Mouse (Mus musculus) forebrain, embryonic 15.5 days (tissue): ENCODE data around the gene Capn13. TPM values are rescaled to one million over a fixed set of nuclear protein-coding genes. Genes with fewer than 3 reads are reported as not detected.

ENCODE experiments used
- ATAC-seq: fragments of 200-750 bp; cut with Nextera tagmentation; replicated peaks from 2 replicates; pipeline ENCODE4 v1.8.0; 2017; ENCODE audit warnings: mild to moderate bottlenecking, moderate TSS enrichment, moderate library complexity
- H3K27ac ChIP-seq: fragments of 300-500 bp; sonication (generic); replicated peaks from 2 replicates; pipeline ENCODE4 v1.5.1; 2015; ENCODE audit warnings: mild to moderate bottlenecking, inconsistent platforms
- H3K27me3 ChIP-seq: fragments of 300-500 bp; sonication (generic); 2 replicates; pipeline ENCODE4 v1.6.1; 2015; ENCODE audit warnings: inconsistent platforms
- H3K36me3 ChIP-seq: fragments of 300-500 bp; sonication (generic); 2 replicates; pipeline ENCODE4 v1.6.1; 2015; ENCODE audit warnings: mild to moderate bottlenecking, inconsistent platforms
- H3K4me1 ChIP-seq: fragments of 300-500 bp; sonication (generic); 2 replicates; pipeline ENCODE4 v1.6.1; 2015; ENCODE audit warnings: inconsistent platforms
- H3K4me2 ChIP-seq: fragments of 300-500 bp; sonication (generic); replicated peaks from 2 replicates; pipeline ENCODE4 v1.6.1; 2015; ENCODE audit warnings: mild to moderate bottlenecking, inconsistent platforms
- H3K4me3 ChIP-seq: fragments of 300-500 bp; sonication (generic); 2 replicates; pipeline ENCODE4 v1.5.1; 2015; ENCODE audit warnings: mild to moderate bottlenecking, inconsistent platforms
- H3K9ac ChIP-seq: fragments of 300-500 bp; sonication (generic); replicated peaks from 2 replicates; pipeline ENCODE4 v1.6.1; 2015; ENCODE audit warnings: mild to moderate bottlenecking, inconsistent platforms
- H3K9me3 ChIP-seq: fragments of 300-500 bp; sonication (generic); 2 replicates; pipeline ENCODE4 v1.6.1; 2016; ENCODE audit warnings: inconsistent platforms
- WGBS: fragments of 180-500 bp; shearing (Covaris S2); methylation state at CpG from one replicate; pipeline ENCODE4 v1.1.7; 2015; ENCODE audit warnings: mixed read lengths; 5-methylcytosine and 5-hydroxymethylcytosine counted together
- polyA plus RNA-seq: library from polyadenylated mRNA; unstranded; fragments of >200 nt; fragmentation: Nextera tagmentation; extraction: Ambion mirVana; gene quantifications from 2 replicates; pipeline ENCODE4 v1.2.1, GENCODE M21; 2015

Capn13 gene
- polyA plus RNA-seq, 1 experiment from 2014 or later, result not detected

DNA sequence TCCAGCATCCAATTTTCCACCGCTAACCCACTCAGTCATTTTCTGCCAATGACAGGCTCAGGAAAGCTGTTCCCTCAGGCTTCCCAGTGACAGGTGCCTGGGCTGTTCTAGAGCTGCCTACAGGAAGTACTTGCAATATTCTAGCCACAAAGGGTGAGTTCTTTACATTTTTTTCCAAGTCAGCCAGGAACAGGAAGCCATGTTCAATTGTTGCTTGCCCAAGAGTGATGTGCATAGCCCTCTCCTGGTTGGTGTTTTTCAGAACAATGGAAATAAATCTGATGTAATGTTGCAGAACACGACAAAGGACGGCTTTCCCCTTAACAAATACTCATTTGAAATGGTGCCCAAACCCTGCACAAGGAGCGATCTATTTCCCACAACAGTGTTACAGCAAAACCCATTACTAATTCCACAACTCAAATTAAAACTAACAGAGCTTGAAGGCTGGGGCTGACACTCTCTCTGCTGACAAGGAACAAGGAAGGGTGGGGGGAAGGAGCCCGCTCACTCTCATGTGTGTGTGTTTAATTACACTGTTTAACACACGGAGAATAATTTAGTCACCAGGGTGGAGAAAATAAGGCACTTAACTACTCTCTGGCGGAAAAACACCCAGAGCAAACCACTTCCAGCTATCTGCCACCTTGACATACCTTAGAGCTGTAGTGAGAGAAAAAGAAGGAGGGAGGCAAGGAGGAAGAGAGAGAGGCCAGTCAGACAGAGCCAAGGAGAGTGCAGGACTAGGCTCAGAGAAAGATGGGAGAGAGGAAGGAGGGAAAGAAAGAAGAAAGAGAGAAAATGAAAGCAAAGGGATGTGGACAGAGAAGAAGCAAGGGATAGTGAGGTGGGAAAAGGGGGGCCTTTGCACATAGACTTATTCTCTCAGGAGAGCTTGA is 10.2 kb downstream of the Capn13 start:
- H3K27ac ChIP-seq, result peak overlapping the region; percentile 2; the same call in 1 of the 2 replicates
- H3K36me3 ChIP-seq, result no peaks in the 10 kb centered on the region
- no peaks in the 10 kb centered on the region for H3K27me3 ChIP-seq
- H3K9me3 ChIP-seq, result no peaks in the 10 kb centered on the region
- 0 out of 2 replicates have a peak overlapping the region, but pooled peaks have one; percentile 1 for H3K4me2 ChIP-seq
- H3K4me3 ChIP-seq, result no peak overlapping the region
- peaks cover 20% of the 10 kb centered on the region for H3K4me1 ChIP-seq
- H3K9ac ChIP-seq, result no peak overlapping the region
- ATAC-seq, result peak; percentile 90
- 20% methylated on average over 7 of the region's 7 CpGs for WGBS

DNA sequence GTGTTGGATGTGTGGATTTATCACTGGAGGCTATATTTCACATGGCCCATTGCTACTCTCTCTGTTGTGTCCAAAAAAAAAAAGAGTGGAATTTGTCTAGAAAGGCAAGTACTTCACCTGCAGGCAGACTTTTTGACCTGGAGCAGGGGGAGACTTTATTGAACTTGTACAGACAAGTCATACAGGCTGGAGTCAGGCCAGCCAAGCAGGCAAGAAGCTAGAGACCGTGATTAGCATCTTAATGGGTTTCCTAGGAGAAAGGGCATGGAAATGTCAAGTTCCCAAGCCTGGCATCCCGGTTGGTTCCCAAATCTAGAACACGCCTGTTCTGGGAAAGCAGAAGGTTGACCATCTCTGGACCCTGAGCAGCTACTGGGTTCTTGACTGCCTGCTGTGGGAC is 11.3 kb downstream of the Capn13 start:
- WGBS, result 73% methylated on average over 3 of the region's 3 CpGs
- ATAC-seq, result no peak
- Histone ChIP-seq H3K4me3 (no peak overlapping the region), H3K36me3 (no peaks in the 10 kb centered on the region), H3K9ac (no peak overlapping the region), H3K27me3 (no peaks in the 10 kb centered on the region), H3K27ac (no peak overlapping the region), H3K9me3 (no peaks in the 10 kb centered on the region), H3K4me2 (no peak overlapping the region), H3K4me1 (peaks cover 20% of the 10 kb centered on the region)

DNA sequence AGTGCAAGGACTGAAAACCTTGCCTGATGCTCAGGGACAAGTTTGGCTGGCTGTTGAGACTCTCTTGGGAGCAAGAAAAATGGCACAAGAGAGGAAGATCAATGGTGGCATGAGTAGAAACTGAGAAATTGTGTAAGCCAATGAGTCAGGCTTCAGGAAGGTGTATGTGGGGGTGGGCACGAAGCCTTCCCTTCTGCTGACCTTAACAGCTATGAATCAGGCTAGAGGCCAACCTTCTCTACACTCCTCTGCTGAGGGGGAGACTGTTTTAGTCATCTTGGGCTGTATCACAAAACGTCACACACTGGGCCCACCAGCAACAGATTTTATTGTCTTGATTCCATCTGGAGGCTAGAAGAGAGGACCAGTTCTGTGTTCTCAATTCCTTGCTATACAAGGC is 14.1 kb downstream of the Capn13 start:
- Histone ChIP-seq H3K9ac (no peak overlapping the region), H3K9me3 (no peaks in the 10 kb centered on the region), H3K4me2 (no peak overlapping the region), H3K36me3 (no peaks in the 10 kb centered on the region), H3K27me3 (no peaks in the 10 kb centered on the region), H3K27ac (no peak overlapping the region), H3K4me1 (peaks cover 17% of the 10 kb centered on the region), H3K4me3 (no peak overlapping the region)
- ATAC-seq, result no peak
- 85% methylated on average over 2 of the region's 2 CpGs for WGBS

DNA sequence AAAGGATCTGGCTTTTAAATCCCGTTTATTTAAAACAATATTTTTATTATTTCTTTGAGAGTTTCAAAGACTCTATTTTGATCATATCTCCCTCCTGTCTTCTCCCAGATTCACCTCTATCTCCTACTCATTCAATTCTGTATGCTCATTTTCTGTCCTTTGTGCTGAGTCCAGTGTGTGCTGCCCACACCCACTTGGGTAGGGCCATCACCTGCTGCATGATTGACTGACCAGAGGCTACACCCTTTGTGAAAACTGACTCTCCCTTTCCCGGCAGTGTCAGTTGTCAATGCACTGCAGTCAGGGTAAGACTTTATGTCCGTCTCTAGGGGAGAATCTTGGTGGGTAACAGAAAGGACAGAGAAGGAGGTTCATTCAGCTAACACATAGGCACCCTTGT is 14.7 kb downstream of the Capn13 start:
- no peak overlapping the region for H3K27ac ChIP-seq
- H3K4me2 ChIP-seq, result no peak overlapping the region
- H3K4me3 ChIP-seq, result no peak overlapping the region
- H3K4me1 ChIP-seq, result peaks cover 10% of the 10 kb centered on the region
- H3K9me3 ChIP-seq, result no peaks in the 10 kb centered on the region
- H3K27me3 ChIP-seq, result no peaks in the 10 kb centered on the region
- no peak for ATAC-seq
- 78% methylated on average over 3 of the region's 3 CpGs for WGBS
- H3K9ac ChIP-seq, result no peak overlapping the region
- H3K36me3 ChIP-seq, result no peaks in the 10 kb centered on the region

DNA sequence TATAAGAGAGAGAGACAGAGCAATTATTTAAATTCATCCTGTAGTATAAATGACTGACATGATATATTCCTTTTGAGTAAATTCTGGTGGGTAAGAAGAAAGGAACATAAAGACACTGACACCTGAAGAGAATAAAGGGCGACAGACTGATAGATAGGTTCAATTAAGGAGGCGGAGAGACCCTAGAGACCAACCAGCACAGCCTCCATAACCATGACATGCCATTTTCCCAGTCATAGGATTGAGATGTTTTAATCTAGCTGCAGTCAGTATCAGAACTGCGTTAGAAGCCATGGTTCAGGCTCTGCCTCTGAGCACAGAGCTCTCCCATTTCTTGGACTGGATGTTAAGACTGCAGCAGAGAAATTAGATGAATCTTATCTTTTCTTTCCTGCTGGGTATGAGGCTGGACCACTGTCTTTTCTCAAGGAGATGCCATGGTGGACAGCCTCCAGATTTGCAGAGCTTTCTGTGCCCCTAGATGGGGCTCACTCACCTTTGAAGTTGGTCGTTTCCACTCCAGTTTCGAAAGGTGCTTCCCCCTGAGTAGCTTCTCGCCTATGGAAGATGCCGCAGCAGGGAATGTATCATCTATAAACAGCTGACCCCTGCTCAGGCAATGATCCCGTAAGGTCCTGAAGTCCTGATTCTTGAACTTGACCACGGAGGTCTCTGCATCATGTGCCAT is 18.2 kb downstream of the Capn13 start:
- peak; percentile 48; the same call in 1 of the 2 replicates for ATAC-seq
- Histone ChIP-seq H3K9ac (no peak overlapping the region), H3K4me2 (no peak overlapping the region), H3K36me3 (no peaks in the 10 kb centered on the region), H3K9me3 (no peaks in the 10 kb centered on the region), H3K4me3 (no peak overlapping the region), H3K27me3 (no peaks in the 10 kb centered on the region), H3K4me1 (no peaks in the 10 kb centered on the region), H3K27ac (no peak overlapping the region)
- WGBS, result 80% methylated on average over 9 of the region's 9 CpGs

DNA sequence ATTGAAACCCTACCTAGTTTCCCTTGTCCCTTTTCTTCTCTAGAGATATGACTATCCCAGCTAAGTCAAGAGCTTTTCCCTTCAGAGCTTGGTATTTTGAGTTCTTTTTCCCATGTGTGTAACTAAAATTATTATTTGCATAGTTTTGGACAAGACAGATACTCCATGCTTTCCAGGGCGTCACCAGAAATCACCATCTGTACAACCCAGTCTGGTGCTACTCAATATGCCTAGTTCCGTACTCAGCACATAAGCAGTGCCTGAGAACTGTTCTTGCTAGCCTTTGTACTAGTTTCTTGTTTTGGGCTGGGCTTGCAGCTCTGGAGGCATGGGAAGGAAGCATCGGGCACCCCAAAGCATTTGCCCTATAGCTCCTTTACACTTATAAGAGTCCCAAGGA is 19.0 kb downstream of the Capn13 start:
- Histone ChIP-seq H3K9ac (no peak overlapping the region), H3K27ac (no peak overlapping the region), H3K4me2 (no peak overlapping the region), H3K27me3 (no peaks in the 10 kb centered on the region), H3K4me3 (no peak overlapping the region), H3K36me3 (no peaks in the 10 kb centered on the region), H3K9me3 (no peaks in the 10 kb centered on the region), H3K4me1 (no peaks in the 10 kb centered on the region)
- ATAC-seq, result no peak
- 91% methylated on average over 3 of the region's 3 CpGs for WGBS

DNA sequence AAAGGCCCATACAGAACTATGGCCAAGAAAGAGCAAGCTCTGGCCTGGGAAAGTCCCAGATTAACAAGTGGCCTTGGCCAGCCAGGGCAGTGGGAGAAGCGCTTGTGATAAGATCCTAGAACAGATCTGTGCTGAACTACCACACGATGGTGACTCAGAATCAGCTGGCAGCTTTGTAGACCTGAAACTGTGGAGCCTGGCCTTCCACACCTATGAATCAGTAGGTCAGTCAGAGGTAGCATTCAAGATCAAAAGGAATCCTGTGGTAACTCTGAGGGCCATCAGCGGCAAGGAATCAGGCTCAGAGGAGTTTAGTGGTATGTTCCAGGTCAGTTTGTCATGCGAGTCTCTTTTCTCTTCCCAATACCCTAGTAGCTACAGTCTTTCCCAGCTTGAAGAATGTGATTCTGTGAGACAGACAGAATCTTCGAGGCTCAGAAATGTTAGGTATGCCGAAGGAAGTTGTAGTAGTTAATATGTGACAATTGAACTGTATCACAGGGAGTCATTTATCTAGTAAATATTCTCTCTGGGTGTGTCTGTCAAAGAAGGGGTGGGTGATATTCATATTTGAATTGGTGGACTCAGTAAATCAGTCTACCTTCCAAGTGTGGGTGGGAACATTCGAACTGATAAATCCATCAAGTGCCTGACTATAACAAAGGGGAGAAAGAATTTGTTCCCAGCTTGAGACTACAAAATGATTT is 22.7 kb downstream of the Capn13 start:
- Histone ChIP-seq H3K9me3 (no peaks in the 10 kb centered on the region), H3K4me2 (no peak overlapping the region), H3K4me1 (no peaks in the 10 kb centered on the region), H3K36me3 (no peaks in the 10 kb centered on the region), H3K9ac (no peak overlapping the region), H3K27me3 (no peaks in the 10 kb centered on the region), H3K4me3 (no peak overlapping the region), H3K27ac (no peak overlapping the region)
- no peak for ATAC-seq
- 86% methylated on average over 7 of the region's 7 CpGs for WGBS

DNA sequence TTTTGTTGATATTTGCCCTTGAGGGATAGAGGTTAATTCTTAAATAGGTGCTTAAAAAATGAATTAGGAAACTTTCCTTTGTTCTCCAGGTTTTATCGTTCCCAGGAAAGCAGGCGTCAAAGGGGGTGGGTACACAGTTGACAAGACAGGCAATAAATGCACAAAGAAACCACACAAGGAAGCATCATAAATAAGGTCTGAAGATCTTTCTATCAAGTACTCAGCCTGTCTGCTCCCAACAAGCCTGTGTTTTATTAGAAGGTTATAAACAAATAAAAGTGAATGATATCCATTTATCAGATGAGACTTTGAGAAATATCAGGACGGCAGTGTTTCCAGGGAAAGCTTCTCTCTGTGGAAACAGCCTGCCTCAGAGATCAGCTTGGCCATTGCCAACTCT is 33.3 kb downstream of the Capn13 start:
- no peaks in the 10 kb centered on the region for H3K4me1 ChIP-seq
- no peak overlapping the region for H3K4me3 ChIP-seq
- no peaks in the 10 kb centered on the region for H3K36me3 ChIP-seq
- H3K4me2 ChIP-seq, result no peak overlapping the region
- H3K27me3 ChIP-seq, result no peaks in the 10 kb centered on the region
- WGBS, result 82% methylated on average over 3 of the region's 3 CpGs
- no peaks in the 10 kb centered on the region for H3K9me3 ChIP-seq
- no peak overlapping the region for H3K9ac ChIP-seq
- no peak overlapping the region for H3K27ac ChIP-seq
- no peak for ATAC-seq

DNA sequence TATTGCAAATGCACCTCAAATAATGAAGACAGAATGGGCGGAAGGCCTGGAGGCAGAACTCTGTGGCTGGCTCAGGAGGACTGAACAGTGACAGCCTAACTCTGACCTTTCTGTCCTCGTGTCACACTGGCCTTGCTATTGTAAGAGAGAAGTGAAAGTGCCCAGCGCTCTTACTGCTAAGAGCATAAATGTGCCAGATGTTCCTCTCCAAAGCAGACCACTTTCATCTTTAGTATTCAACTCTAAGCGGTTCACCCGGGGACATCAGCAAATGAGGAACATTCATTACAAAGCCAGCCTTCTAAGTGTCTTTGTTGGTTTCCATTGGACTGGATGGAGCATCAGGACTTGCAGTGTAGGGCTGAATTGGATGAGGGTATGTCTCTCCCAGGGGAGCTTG is 39.6 kb downstream of the Capn13 start:
- Histone ChIP-seq H3K4me2 (no peak overlapping the region), H3K27ac (no peak overlapping the region), H3K27me3 (no peaks in the 10 kb centered on the region), H3K4me1 (no peaks in the 10 kb centered on the region), H3K36me3 (no peaks in the 10 kb centered on the region), H3K9me3 (no peaks in the 10 kb centered on the region), H3K4me3 (no peak overlapping the region), H3K9ac (no peak overlapping the region)
- 71% methylated on average over 5 of the region's 5 CpGs for WGBS
- ATAC-seq, result no peak

DNA sequence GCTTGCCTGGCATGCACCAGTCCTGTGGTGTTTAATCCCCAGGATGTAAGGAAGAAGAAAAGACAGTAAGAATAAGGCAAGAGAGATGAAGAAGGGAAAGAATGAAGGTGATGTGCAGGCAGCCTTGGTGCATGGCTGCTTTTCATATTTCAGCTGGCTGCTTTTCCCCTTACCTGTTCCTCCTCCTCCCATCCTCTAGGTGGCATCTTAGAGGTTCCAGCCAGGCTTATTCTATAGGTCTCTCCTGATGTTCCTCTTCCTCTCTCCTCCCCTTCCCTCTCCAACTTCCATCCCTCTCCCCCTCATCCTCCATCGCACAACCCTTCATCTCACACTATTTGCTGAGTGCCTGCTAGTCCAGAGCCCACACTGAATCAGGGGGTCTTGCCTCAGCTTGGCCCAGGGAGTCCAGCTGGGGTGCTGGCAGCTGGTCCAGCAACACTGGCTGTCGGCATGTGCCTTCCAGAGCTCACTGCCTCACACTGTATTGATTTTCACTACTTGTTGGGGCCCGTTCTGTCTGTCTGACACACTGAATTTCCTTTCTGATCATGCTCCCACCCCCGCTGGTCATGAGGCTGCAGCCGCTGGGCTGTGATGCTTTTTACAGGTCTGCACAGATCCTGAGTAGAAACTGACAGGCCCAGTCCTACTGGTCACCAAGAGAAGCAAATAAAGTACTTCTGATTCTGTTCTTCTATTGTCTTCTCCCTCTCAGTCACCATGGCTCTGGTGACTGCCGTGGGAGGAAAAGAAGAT is 56.9 kb downstream of the Capn13 start:
- ATAC-seq, result no peak
- WGBS, result 84% methylated on average over 6 of the region's 6 CpGs
- Histone ChIP-seq H3K4me2 (no peak overlapping the region), H3K4me3 (no peak overlapping the region), H3K36me3 (no peaks in the 10 kb centered on the region), H3K27ac (no peak overlapping the region), H3K9me3 (no peaks in the 10 kb centered on the region), H3K9ac (no peak overlapping the region), H3K27me3 (no peaks in the 10 kb centered on the region), H3K4me1 (no peaks in the 10 kb centered on the region)

DNA sequence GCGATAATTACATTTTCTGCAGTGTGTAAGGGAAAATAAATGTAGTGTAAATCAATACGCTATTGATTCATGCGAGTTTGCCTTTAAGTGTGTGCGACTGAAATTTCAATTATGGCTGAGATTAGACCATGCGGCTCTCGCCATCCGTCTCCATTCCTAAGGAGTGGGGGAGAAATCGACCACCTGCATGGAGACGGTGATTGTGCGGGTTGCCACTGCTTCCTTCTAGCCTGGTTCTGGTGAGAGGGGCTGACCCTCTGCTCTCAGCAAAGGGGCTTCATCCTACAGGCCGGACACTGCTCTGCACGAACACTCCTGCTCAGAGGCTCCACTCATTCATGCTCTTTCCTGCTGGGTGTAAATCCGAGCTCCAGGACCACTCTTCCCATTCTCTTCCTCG is 58.0 kb downstream of the Capn13 start:
- H3K9ac ChIP-seq, result no peak overlapping the region
- no peak overlapping the region for H3K4me2 ChIP-seq
- no peak for ATAC-seq

More for the DNA sequence above, 58.0 kb downstream of the Capn13 start:
- no peak overlapping the region for H3K27ac ChIP-seq
- no peaks in the 10 kb centered on the region for H3K27me3 ChIP-seq
- H3K4me1 ChIP-seq, result no peaks in the 10 kb centered on the region
- H3K9me3 ChIP-seq, result no peaks in the 10 kb centered on the region
- 70% methylated on average over 14 of the region's 14 CpGs for WGBS
- H3K4me3 ChIP-seq, result no peak overlapping the region
- H3K36me3 ChIP-seq, result no peaks in the 10 kb centered on the region
